Mouse (Mus musculus) thymus, adult 2 months (tissue): ENCODE results near the gene Fes. TPM values are rescaled to one million over a fixed set of nuclear protein-coding genes. Genes with fewer than 3 reads are reported as not detected.

Experiments used
- DNase-seq: peaks from one replicate; pipeline ENCODE4 v3.0.0; 2021
- H3K27ac ChIP-seq: fragments of 200-500 bp; 2 replicates; pipeline ENCODE4 v1.5.1; 2012; ENCODE audit warnings: low read length, control low read depth; ENCODE audit not compliant: control insufficient read depth, insufficient read depth
- H3K27me3 ChIP-seq: fragments of 200-500 bp; 2 replicates; pipeline ENCODE4 v1.6.1; 2012; ENCODE audit warnings: mild to moderate bottlenecking, low read length, moderate library complexity, mixed read lengths; ENCODE audit not compliant: control insufficient read depth, insufficient read depth
- H3K36me3 ChIP-seq: fragments of 200-500 bp; 2 replicates; pipeline ENCODE4 v1.6.1; 2012; ENCODE audit warnings: mild to moderate bottlenecking, low read length, moderate library complexity; ENCODE audit not compliant: control insufficient read depth, insufficient read depth
- H3K4me1 ChIP-seq: fragments of 200-500 bp; replicated peaks from 2 replicates; pipeline ENCODE4 v1.6.1; 2012; ENCODE audit warnings: low read length; ENCODE audit not compliant: control insufficient read depth, insufficient read depth
- H3K4me3 ChIP-seq: fragments of 200-500 bp; 2 replicates; pipeline ENCODE4 v1.5.1; 2012; ENCODE audit warnings: mild to moderate bottlenecking, low read length, control low read depth, moderate library complexity; ENCODE audit not compliant: control insufficient read depth, insufficient read depth
- CTCF ChIP-seq: fragments of 200-500 bp; IDR thresholded peaks from 2 replicates; pipeline ENCODE4 v1.5.1; 2012; ENCODE audit warnings: mild to moderate bottlenecking, control low read depth, low read length, moderate library complexity, borderline replicate concordance; ENCODE audit not compliant: control insufficient read depth, poor library complexity, insufficient read depth; ENCODE audit errors: extremely low read depth
- POLR2A ChIP-seq: fragments of 200-500 bp; IDR thresholded peaks from 2 replicates; pipeline ENCODE4 v1.6.1; 2012; ENCODE audit warnings: mild to moderate bottlenecking, low read length, control low read depth, moderate library complexity; ENCODE audit not compliant: control insufficient read depth, poor library complexity, insufficient read depth; ENCODE audit errors: extremely low read depth
- WGBS: fragments of 180-500 bp; shearing (Covaris S2); methylation state at CpG from one replicate; pipeline ENCODE4 v1.1.7; 2018; 5-methylcytosine and 5-hydroxymethylcytosine counted together
- polyA plus RNA-seq: library from polyadenylated mRNA; depleted of rRNA; stranded (reverse); fragments of >200 nt; gene quantifications from 2 replicates; pipeline ENCODE4 v1.2.3, GENCODE M21; 2012; rRNA removed

Gene Fes
- polyA plus RNA-seq = 21.6 and 27.3 TPM in 2 replicates

GRCm38 (mm10) chr7:80387633-80388543, at the start of gene Fes:
Gene Fes (minus strand): TSS chr7:80387946.
- DNase-seq = no peak
- TF ChIP-seq CTCF (no peak), POLR2A (no peak)
- H3K36me3 ChIP-seq = peaks cover 19% of the 10 kb centered on the region
- peak within 1 kb of the TSS; percentile 21 for H3K4me3 ChIP-seq
- peaks cover 10% of the 10 kb centered on the region for H3K4me1 ChIP-seq
- WGBS = 22% methylated on average over 33 of the region's 33 CpGs
- H3K27ac ChIP-seq = no peak within 1 kb of the TSS
- no peaks in the 10 kb centered on the region; the same call in 1 of the 2 replicates for H3K27me3 ChIP-seq

- no peak for DNase-seq
- no peak for TF ChIP-seq CTCF
- TF ChIP-seq POLR2A = no peak
- Histone ChIP-seq H3K36me3 (no peaks in the 10 kb centered on the region), H3K4me3 (no peak overlapping the region), H3K27ac (no peak overlapping the region), H3K27me3 (no peaks in the 10 kb centered on the region), H3K4me1 (no peaks in the 10 kb centered on the region)
- WGBS = 91% methylated on average over 7 of the region's 7 CpGs
Observed at GRCm38 (mm10) chr7:80436571-80436970, 48.8 kb upstream of the Fes start.

- H3K27ac ChIP-seq = no peak overlapping the region
- H3K27me3 ChIP-seq = no peaks in the 10 kb centered on the region
- TF ChIP-seq CTCF (no peak), POLR2A (no peak)
- DNase-seq = no peak
- H3K4me3 ChIP-seq = no peak overlapping the region
- no peaks in the 10 kb centered on the region for H3K4me1 ChIP-seq
- 93% methylated on average over 3 of the region's 3 CpGs for whole genome bisulfite sequencing
- no peaks in the 10 kb centered on the region for H3K36me3 ChIP-seq
Observed at GRCm38 (mm10) chr7:80435594-80435993, 47.8 kb upstream of the Fes start.

- no peaks in the 10 kb centered on the region for H3K27me3 ChIP-seq
- H3K4me1 ChIP-seq = no peaks in the 10 kb centered on the region
- TF ChIP-seq CTCF = no peak
- TF ChIP-seq POLR2A = no peak
- no peaks in the 10 kb centered on the region for H3K36me3 ChIP-seq
- no peak for DNase-seq
- H3K4me3 ChIP-seq = no peak overlapping the region
- no peak overlapping the region for H3K27ac ChIP-seq
- 95% methylated on average over 12 of the region's 12 CpGs for WGBS
Observed at GRCm38 (mm10) chr7:80429661-80430060, 41.9 kb upstream of the Fes start.

GRCm38 (mm10) chr7:80427730-80428129, 40.0 kb upstream of the Fes start:
- Histone ChIP-seq H3K36me3 (no peaks in the 10 kb centered on the region), H3K27me3 (no peaks in the 10 kb centered on the region), H3K4me1 (peaks cover 4% of the 10 kb centered on the region), H3K27ac (no peak overlapping the region), H3K4me3 (no peak overlapping the region)
- TF ChIP-seq POLR2A = no peak
- no peak for TF ChIP-seq CTCF
- DNase-seq = no peak
- WGBS = 65% methylated on average over 5 of the region's 5 CpGs

GRCm38 (mm10) chr7:80426363-80426762, 38.6 kb upstream of the Fes start:
- DNase-seq = no peak
- Histone ChIP-seq H3K4me3 (no peak overlapping the region), H3K27ac (0 out of 2 replicates have a peak overlapping the region, but pooled peaks have one; percentile 47), H3K27me3 (no peaks in the 10 kb centered on the region), H3K4me1 (peaks cover 6% of the 10 kb centered on the region), H3K36me3 (no peaks in the 10 kb centered on the region)
- 50% methylated on average over 7 of the region's 7 CpGs for WGBS
- no peak for TF ChIP-seq POLR2A
- no peak for TF ChIP-seq CTCF

- Histone ChIP-seq H3K4me1 (peaks cover 6% of the 10 kb centered on the region), H3K4me3 (no peak overlapping the region), H3K36me3 (no peaks in the 10 kb centered on the region), H3K27me3 (no peaks in the 10 kb centered on the region), H3K27ac (no peak overlapping the region)
- TF ChIP-seq CTCF (no peak), POLR2A (no peak)
- DNase-seq = peak; percentile 33
- 93% methylated on average over 6 of the region's 6 CpGs for WGBS
Observed at GRCm38 (mm10) chr7:80424722-80425121, 37.0 kb upstream of the Fes start.
